Mouse (Mus musculus) kidney, postnatal 0 days (tissue): ENCODE results near the gene Ptprf. TPM values are rescaled to one million over a fixed set of nuclear protein-coding genes. Genes with fewer than 3 reads are reported as not detected.

Experiments used
- ATAC-seq: fragments of 200-750 bp; cut with Nextera tagmentation; replicated peaks from 2 replicates; pipeline ENCODE4 v1.8.0; 2017; ENCODE audit warnings: low read depth, moderate number of reproducible peaks, moderate TSS enrichment, moderate library complexity; ENCODE audit not compliant: low FRiP score
- DNase-seq: peaks from one replicate; pipeline ENCODE4 v3.0.0-alpha.2; 2016; ENCODE audit warnings: low spot score
- H3K27ac ChIP-seq: fragments of 300-500 bp; sonication (generic); 2 replicates; pipeline ENCODE4 v1.5.1; 2014; ENCODE audit warnings: mild to moderate bottlenecking
- H3K27me3 ChIP-seq: fragments of 300-500 bp; sonication (generic); 2 replicates; pipeline ENCODE4 v1.6.1; 2014; ENCODE audit warnings: low read length, mixed read lengths; ENCODE audit not compliant: insufficient read depth
- H3K36me3 ChIP-seq: fragments of 300-500 bp; sonication (generic); 2 replicates; pipeline ENCODE4 v1.6.1; 2014; ENCODE audit warnings: low read length, mixed read lengths; ENCODE audit not compliant: insufficient read depth
- H3K4me1 ChIP-seq: fragments of 300-500 bp; sonication (generic); replicated peaks from 2 replicates; pipeline ENCODE4 v1.6.1; 2014; ENCODE audit warnings: antibody characterized with exemption, low read length, mixed read lengths; ENCODE audit not compliant: insufficient read depth
- H3K4me2 ChIP-seq: fragments of 300-500 bp; sonication (generic); 2 replicates; pipeline ENCODE4 v1.6.1; 2014; ENCODE audit warnings: mild to moderate bottlenecking, low read length, moderate library complexity, mixed read lengths
- H3K4me3 ChIP-seq: fragments of 300-500 bp; sonication (generic); replicated peaks from 2 replicates; pipeline ENCODE4 v1.5.1; 2014; ENCODE audit warnings: low read depth, low read length
- H3K9ac ChIP-seq: fragments of 300-500 bp; sonication (generic); 2 replicates; pipeline ENCODE4 v1.6.1; 2014; ENCODE audit warnings: low read depth, low read length
- H3K9me3 ChIP-seq: fragments of 300-500 bp; sonication (generic); replicated peaks from 2 replicates; pipeline ENCODE4 v1.6.1; 2016; ENCODE audit warnings: low read length, inconsistent platforms, mixed read lengths
- CTCF ChIP-seq: IDR thresholded peaks from 2 replicates; pipeline ENCODE4 v1.5.1; 2016; ENCODE audit warnings: antibody characterized with exemption, low read depth, mild to moderate bottlenecking, moderate library complexity
- WGBS: fragments of 180-500 bp; shearing (Covaris S2); extraction: QIAGEN DNeasy Blood & Tissue Kit; methylation state at CpG from one replicate; pipeline ENCODE4 v1.1.7; 2014; 5-methylcytosine and 5-hydroxymethylcytosine counted together
- polyA plus RNA-seq: library from polyadenylated mRNA; unstranded; fragments of >200 nt; fragmentation: Nextera tagmentation; extraction: Ambion mirVana; gene quantifications from 2 replicates; pipeline ENCODE4 v1.2.1, GENCODE M21; 2015

Ptprf gene
- polyA plus RNA-seq, 1 experiment from 2014 or later, result 34.0 TPM

DNA sequence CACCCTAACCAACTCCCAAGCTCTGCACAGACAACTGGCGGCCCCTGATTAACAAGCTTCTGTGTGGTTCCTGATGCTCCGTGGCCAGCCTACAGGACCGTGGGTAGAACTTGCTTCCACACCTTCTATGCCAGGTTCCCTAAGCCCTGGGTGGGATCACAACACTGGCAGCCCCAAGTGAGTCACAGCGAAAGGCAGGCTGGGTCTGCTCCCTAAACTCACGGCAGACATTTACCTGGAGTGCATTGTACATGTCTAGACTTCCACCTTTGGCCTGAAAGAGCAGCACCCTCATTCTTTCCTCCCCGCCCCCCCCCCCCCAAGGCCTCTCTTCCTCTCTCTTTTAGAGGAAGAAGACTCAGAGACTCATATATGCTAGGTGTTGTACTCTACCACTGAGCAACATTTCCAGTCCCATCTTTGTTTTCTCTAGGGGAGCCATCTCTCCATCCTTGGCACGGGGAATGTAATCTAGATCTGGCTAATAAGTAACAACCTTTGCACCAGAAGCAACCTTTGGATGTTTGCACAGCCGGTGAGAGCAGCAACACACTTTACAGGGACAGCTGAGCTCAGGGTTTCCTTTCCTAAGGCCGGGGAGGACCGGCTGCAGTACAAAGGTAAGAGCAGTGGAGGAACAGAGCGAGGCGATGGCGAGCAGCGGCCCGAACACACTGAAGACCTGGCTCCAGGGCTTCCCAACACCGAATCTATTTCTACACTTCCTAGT lies 51.1 kb downstream of the Ptprf start:
- peaks cover 23% of the 10 kb centered on the region for H3K36me3 ChIP-seq
- no peaks in the 10 kb centered on the region for H3K4me1 ChIP-seq
- DNase-seq (peak; percentile 52), ATAC-seq (peak; percentile 66)
- H3K4me2 ChIP-seq, result no peak overlapping the region
- TF ChIP-seq CTCF, result no peak
- no peaks in the 10 kb centered on the region for H3K9me3 ChIP-seq
- H3K27me3 ChIP-seq, result no peaks in the 10 kb centered on the region
- no peak overlapping the region for H3K4me3 ChIP-seq
- 0 out of 2 replicates have a peak overlapping the region, but pooled peaks have one; percentile 47 for H3K27ac ChIP-seq
- 64% methylated on average over 16 of the region's 16 CpGs for WGBS
- H3K9ac ChIP-seq, result no peak overlapping the region

DNA sequence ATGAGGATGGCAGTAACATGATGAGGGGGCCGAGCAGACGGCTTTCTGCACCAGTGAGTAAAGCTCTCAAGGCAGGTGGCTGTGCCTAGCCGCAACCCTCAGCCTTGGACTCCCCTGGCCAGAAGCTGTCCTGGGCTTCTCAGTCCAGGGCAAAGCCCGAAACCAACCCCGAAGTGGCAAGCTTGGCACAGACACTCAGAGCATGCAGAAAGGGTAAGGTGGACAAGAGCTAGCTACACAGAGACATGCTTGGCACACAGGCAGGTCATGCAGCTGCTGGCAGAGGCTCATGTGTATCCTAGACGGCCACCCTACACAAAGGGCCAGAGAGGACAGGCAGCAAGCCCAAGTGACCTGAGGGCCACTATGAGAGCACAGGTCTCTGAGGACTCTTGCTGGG lies 52.5 kb downstream of the Ptprf start:
- H3K9ac ChIP-seq, result no peak overlapping the region
- DNase-seq (no peak), ATAC-seq (no peak)
- no peaks in the 10 kb centered on the region for H3K27me3 ChIP-seq
- no peak overlapping the region for H3K4me3 ChIP-seq
- WGBS, result 62% methylated on average over 6 of the region's 6 CpGs
- no peaks in the 10 kb centered on the region for H3K4me1 ChIP-seq
- TF ChIP-seq CTCF, result no peak
- H3K27ac ChIP-seq, result no peak overlapping the region
- H3K4me2 ChIP-seq, result no peak overlapping the region
- peaks cover 29% of the 10 kb centered on the region for H3K36me3 ChIP-seq
- no peaks in the 10 kb centered on the region for H3K9me3 ChIP-seq

DNA sequence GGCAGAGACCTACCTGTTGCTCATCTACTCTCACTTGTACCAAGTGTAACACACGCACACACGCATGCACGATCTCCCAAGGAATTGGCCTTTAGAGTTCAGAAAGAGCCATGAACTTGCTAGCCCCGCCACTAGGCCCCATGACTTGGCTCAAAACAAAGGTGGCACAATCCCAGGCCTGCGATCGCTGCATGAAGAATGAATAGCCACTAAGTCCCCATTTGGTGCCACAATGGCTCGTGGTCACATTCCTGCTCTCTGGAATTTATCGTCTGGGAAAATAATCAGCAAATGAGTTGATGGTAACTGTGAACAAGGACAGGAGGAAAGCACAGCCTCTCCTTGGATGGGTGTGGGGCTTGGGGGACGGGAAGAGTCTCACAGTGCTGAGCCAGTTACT lies 54.3 kb downstream of the Ptprf start:
- no peak for ATAC-seq
- H3K4me3 ChIP-seq, result no peak overlapping the region
- no peaks in the 10 kb centered on the region for H3K4me1 ChIP-seq
- no peak for DNase-seq
- TF ChIP-seq CTCF, result no peak
- H3K27me3 ChIP-seq, result no peaks in the 10 kb centered on the region
- peaks cover 36% of the 10 kb centered on the region for H3K36me3 ChIP-seq
- H3K27ac ChIP-seq, result no peak overlapping the region
- H3K9me3 ChIP-seq, result no peaks in the 10 kb centered on the region
- H3K4me2 ChIP-seq, result no peak overlapping the region
- H3K9ac ChIP-seq, result no peak overlapping the region
- WGBS, result 85% methylated on average over 9 of the region's 9 CpGs

DNA sequence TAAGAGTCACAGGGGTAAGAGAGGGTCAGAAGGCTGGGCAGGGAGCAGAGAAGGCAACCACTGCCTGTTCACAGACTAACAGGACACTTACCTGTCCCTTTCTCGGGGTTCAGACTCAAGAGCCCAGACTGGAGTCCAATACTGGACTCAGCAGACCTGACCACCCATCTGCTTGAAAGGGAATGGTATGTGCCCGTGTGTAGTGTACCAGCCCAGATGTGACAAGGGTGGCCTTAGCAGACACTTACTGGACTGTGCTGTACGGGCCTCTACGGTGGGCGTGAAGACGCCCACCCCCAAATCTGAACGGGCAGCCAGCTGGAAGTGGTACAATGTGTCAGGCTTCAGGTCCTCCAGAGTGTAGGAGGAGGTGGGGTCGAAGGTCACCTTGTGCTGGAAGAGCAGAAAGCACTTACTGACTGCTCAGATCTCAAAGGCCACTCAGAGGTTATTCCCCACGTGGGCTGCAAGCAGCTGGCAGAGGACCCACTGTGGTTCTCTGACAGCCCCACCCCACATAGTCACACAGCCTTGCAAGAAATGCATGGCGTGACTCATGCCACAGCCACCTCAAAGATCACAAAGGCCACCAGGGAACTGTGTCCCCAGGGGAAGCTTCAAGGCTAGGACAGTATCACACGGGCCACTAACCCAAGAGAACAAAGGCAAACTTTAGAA lies 56.4 kb downstream of the Ptprf start:
- Histone ChIP-seq H3K36me3 (peaks cover 51% of the 10 kb centered on the region), H3K4me3 (no peak overlapping the region), H3K4me1 (no peaks in the 10 kb centered on the region), H3K9me3 (no peaks in the 10 kb centered on the region), H3K27me3 (no peaks in the 10 kb centered on the region), H3K4me2 (no peak overlapping the region), H3K27ac (no peak overlapping the region; the same call in 1 of the 2 replicates), H3K9ac (no peak overlapping the region)
- peak; percentile 12; the same call in 1 of the 2 replicates for ATAC-seq
- no peak for TF ChIP-seq CTCF
- WGBS, result 43% methylated on average over 11 of the region's 11 CpGs
- DNase-seq, result peak; percentile 45

DNA sequence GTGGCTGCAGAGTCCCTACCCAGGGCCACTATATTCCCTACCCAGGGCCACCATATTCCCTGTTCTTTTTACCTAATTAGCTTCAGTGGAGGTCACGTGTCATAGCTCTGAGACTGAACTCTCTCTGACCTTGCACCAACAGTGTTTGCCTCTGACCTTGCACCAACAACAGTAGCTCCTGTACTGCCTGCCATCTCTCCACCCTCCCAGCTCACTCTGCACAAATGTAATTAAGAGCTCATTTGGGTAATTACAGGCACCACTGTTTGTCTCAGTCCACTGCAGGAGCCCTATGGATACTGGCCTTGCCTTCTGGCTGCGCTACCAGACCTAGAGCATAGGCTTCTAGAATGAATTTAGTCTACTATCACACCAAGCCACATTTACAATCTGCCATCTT lies 57.3 kb downstream of the Ptprf start:
- H3K9me3 ChIP-seq, result no peaks in the 10 kb centered on the region
- H3K36me3 ChIP-seq, result peaks cover 52% of the 10 kb centered on the region
- TF ChIP-seq CTCF, result no peak
- H3K27ac ChIP-seq, result no peak overlapping the region
- DNase-seq (no peak), ATAC-seq (no peak)
- H3K4me2 ChIP-seq, result no peak overlapping the region
- WGBS, result 89% methylated on average over 2 of the region's 2 CpGs
- H3K9ac ChIP-seq, result no peak overlapping the region
- H3K4me3 ChIP-seq, result no peak overlapping the region
- H3K4me1 ChIP-seq, result no peaks in the 10 kb centered on the region
- H3K27me3 ChIP-seq, result no peaks in the 10 kb centered on the region

DNA sequence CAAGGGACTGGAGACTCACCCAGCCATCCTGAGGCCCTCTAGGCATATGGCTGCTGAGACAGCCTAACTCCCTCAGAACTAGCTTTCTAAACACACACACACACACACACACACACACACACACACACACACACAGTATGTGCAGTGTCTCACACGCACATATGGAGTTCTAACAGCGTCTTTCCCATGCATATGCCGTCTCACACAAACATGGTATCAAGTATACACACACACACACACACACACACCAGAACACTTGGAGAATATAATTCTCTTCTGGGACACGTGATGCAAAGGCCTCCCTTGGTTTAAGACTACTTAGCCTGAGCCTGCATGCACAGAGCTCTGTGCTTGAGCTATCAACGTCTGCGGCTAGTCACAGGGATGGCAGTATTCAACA lies 59.3 kb downstream of the Ptprf start:
- Histone ChIP-seq H3K27me3 (no peaks in the 10 kb centered on the region), H3K4me1 (no peaks in the 10 kb centered on the region), H3K27ac (no peak overlapping the region), H3K9ac (no peak overlapping the region), H3K4me3 (no peak overlapping the region), H3K36me3 (peaks cover 56% of the 10 kb centered on the region), H3K9me3 (no peaks in the 10 kb centered on the region), H3K4me2 (no peak overlapping the region)
- 82% methylated on average over 6 of the region's 6 CpGs for WGBS
- DNase-seq (no peak), ATAC-seq (no peak)
- TF ChIP-seq CTCF, result no peak
